Mouse (Mus musculus) brain, embryonic 14.5 days (tissue): Measurements from ENCODE around the gene Cers5.

Source experiments
- CTCF ChIP-seq: fragments of 200-500 bp; IDR thresholded peaks from 2 replicates; pipeline ENCODE4 v1.5.1; 2012; ENCODE audit warnings: inconsistent platforms, mild to moderate bottlenecking, moderate library complexity, borderline replicate concordance; ENCODE audit not compliant: insufficient read depth, insufficient read length; ENCODE audit errors: extremely low read depth
- POLR2A ChIP-seq: fragments of 200-500 bp; IDR thresholded peaks from 2 replicates; pipeline ENCODE4 v1.6.1; 2012; ENCODE audit warnings: mild to moderate bottlenecking, inconsistent platforms, borderline replicate concordance; ENCODE audit not compliant: poor library complexity, insufficient read depth, insufficient read length, severe bottlenecking; ENCODE audit errors: extremely low read depth

GRCm38 (mm10) chr15:99705440-99706048, 67.1 kb downstream of the Cers5 start, which contains the start of gene Gm17349:
- peak; percentile 73 for TF ChIP-seq CTCF
- no peak for TF ChIP-seq POLR2A
